Comparison of ENCODE assay signal across 11 mouse cellular contexts in the genomic region with DNA sequence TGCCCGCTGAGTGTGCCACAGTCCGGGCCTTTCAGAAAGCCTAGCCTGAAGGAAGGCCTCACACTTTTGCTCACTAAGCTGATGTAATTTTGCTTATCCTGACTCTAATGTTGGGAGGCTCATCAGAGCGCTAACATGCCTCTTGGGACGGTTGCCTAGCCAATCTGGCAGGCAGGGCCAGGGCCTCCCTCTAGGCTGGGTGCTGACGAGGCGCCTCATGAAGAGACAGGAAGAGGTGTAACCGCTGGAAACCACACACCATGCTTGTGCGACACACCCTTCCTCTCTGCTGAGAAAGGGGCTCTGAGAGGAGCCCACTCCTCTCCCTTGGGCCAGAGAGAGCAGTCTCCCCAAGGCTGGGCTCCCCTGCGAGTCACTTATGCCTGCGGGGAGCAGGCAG. TPM values are rescaled to one million over a fixed set of nuclear protein-coding genes. Genes with fewer than 3 reads are reported as not detected.
DNase-seq lines count a peak whose midpoint lies in the region; ATAC-seq and TF ChIP-seq lines count a peak whose summit lies in the region.
"Had no signal": no experiment of that assay in that cellular context is flagged by ENCODE, and none has a peak within 500 bp of the region (broad histone marks: within the 10 kb centered on the region; RNA-seq: fewer than 3 reads in every experiment).

No protein-coding gene starts in this region.

- H3K4me2 ChIP-seq in kidney, embryonic 15.5 days, result no peak overlapping the region
- H3K4me2 ChIP-seq: embryonic facial prominence, embryonic 13.5 days had no signal

- 82% methylated on average over 10 of the region's 10 CpGs for WGBS in kidney, embryonic 15.5 days

- no peaks in the 10 kb centered on the region for H3K27me3 ChIP-seq in kidney, embryonic 15.5 days

- no peak overlapping the region for H3K4me3 ChIP-seq in gastrocnemius, adult 2 months
- H3K4me3 ChIP-seq in kidney, embryonic 15.5 days (replicated peaks), result no peak overlapping the region
- H3K4me3 ChIP-seq: embryonic facial prominence, embryonic 13.5 days had no signal

- H3K27ac ChIP-seq in gastrocnemius, adult 2 months, result 0 out of 2 replicates have a peak overlapping the region, but pooled peaks have one; percentile 16
- H3K27ac ChIP-seq in kidney, embryonic 15.5 days, result no peak overlapping the region
- H3K27ac ChIP-seq: embryonic facial prominence, embryonic 13.5 days had no signal

- intact Hi-C loops in gastrocnemius, adult 2 months (cut with DNase I), result no loop called here

- H3K9me3 ChIP-seq in kidney, embryonic 15.5 days (replicated peaks), result no peaks in the 10 kb centered on the region
- H3K9me3 ChIP-seq: embryonic facial prominence, embryonic 13.5 days had no signal

- H3K4me1 ChIP-seq in kidney, embryonic 15.5 days, result no peaks in the 10 kb centered on the region
- H3K4me1 ChIP-seq: embryonic facial prominence, embryonic 13.5 days had no signal

- no peak for ATAC-seq in cerebellum, adult (ENCODE audit: insufficient number of reproducible peaks, low FRiP score, low TSS enrichment)
- ATAC-seq in kidney, embryonic 15.5 days (replicated peaks; ENCODE audit: low FRiP score), result no peak

- no peaks in the 10 kb centered on the region for H3K36me3 ChIP-seq in kidney, embryonic 15.5 days
- H3K36me3 ChIP-seq: embryonic facial prominence, embryonic 13.5 days had no signal

- H3K9ac ChIP-seq in kidney, embryonic 15.5 days, result no peak overlapping the region
- H3K9ac ChIP-seq: embryonic facial prominence, embryonic 13.5 days had no signal

- TF ChIP-seq CTCF in gastrocnemius, adult 2 months (IDR thresholded peaks at IDR 0.05), result no peak

- DNase-seq in gastrocnemius, adult 2 months, result peak; percentile 51
- DNase-seq in gastrocnemius, adult 8-10 months (ENCODE audit: low spot score in 2 of 2), result no peak
- peak; percentile 39 for DNase-seq in brain, adult 2 months (ENCODE audit: low read depth, low spot score)
- DNase-seq in lung, postnatal 25 days (ENCODE audit: low spot score), result peak; percentile 38
- peak; percentile 60 to 73 for DNase-seq in thymus, adult 18-20 months
- no peak for DNase-seq in right cerebral cortex, postnatal 10 days (ENCODE audit: low spot score in 2 of 2)
- DNase-seq: right cerebral cortex, adult 18-20 months had no signal

RNA-seq across cellular contexts. Expression of gene Nphp4, which starts 30.3 kb away (rescaled TPM):
- total RNA-seq in gastrocnemius, adult 2 months (2021), result under 1 TPM; 0.48 to 0.53 TPM
- total RNA-seq in gastrocnemius, adult 8-10 months (2022), result under 1 TPM; 0.40 to 0.92 (median 0.44) TPM
- polyA plus RNA-seq in kidney, embryonic 15.5 days (2015; fragmentation: Nextera tagmentation; extraction: Ambion mirVana), result 4.1 and 4.9 TPM in 2 replicates
- total RNA-seq: liver, adult 2 months had no signal

RNA-seq across cellular contexts. Expression of gene Kcnab2, which starts 31.5 kb away (rescaled TPM):
- total RNA-seq in gastrocnemius, adult 2 months (2021), result 1 to 10 TPM in 1 of 2 experiments, under 1 TPM in 1; 0.51 to 1.6 TPM
- 1 to 10 TPM in 1 of 4 experiments, under 1 TPM in 3; 0.63 to 1.2 (median 0.85) TPM for total RNA-seq in gastrocnemius, adult 8-10 months (2022)
- polyA plus RNA-seq in kidney, embryonic 15.5 days (2015; fragmentation: Nextera tagmentation; extraction: Ambion mirVana), result 5.9 and 6.3 TPM in 2 replicates

Comparison
In these comparisons a context has a peak if more than half of its experiments do, and no peak if none do; other contexts are left out.
1. DNase-seq: peak in gastrocnemius, adult 2 months (single experiment), brain, adult 2 months (single experiment), lung, postnatal 25 days (single experiment) and thymus, adult 18-20 months (2 of 2); none in gastrocnemius, adult 8-10 months (0 of 2) and right cerebral cortex, postnatal 10 days (0 of 2).